Mouse (Mus musculus) intestine, embryonic 16.5 days (tissue): ENCODE measurements around the gene Sytl2. TPM values are rescaled to one million over a fixed set of nuclear protein-coding genes. Genes with fewer than 3 reads are reported as not detected.

Source experiments
- ATAC-seq: fragments of 200-750 bp; cut with Nextera tagmentation; 2 replicates; pipeline ENCODE4 v1.8.0; 2017; ENCODE audit warnings: moderate TSS enrichment, moderate library complexity
- H3K27ac ChIP-seq: fragments of 300-500 bp; sonication (generic); 2 replicates; pipeline ENCODE4 v1.5.1; 2014; ENCODE audit warnings: mild to moderate bottlenecking, low read length
- H3K27me3 ChIP-seq: fragments of 300-500 bp; sonication (generic); replicated peaks from 2 replicates; pipeline ENCODE4 v1.6.1; 2014; ENCODE audit warnings: low read length, control low read depth, mixed read lengths; ENCODE audit not compliant: control insufficient read depth, insufficient read depth
- H3K36me3 ChIP-seq: fragments of 300-500 bp; sonication (generic); 2 replicates; pipeline ENCODE4 v1.6.1; 2014; ENCODE audit warnings: low read length, control low read depth; ENCODE audit not compliant: control insufficient read depth, insufficient read depth
- H3K4me1 ChIP-seq: fragments of 300-500 bp; sonication (generic); 2 replicates; pipeline ENCODE4 v1.6.1; 2014; ENCODE audit warnings: low read length, control low read depth, mixed read lengths; ENCODE audit not compliant: control insufficient read depth, insufficient read depth
- H3K4me2 ChIP-seq: fragments of 300-500 bp; sonication (generic); 2 replicates; pipeline ENCODE4 v1.6.1; 2014; ENCODE audit warnings: low read depth, low read length, control low read depth
- H3K4me3 ChIP-seq: fragments of 300-500 bp; sonication (generic); 2 replicates; pipeline ENCODE4 v1.5.1; 2014; ENCODE audit warnings: mild to moderate bottlenecking, low read length
- H3K9ac ChIP-seq: fragments of 300-500 bp; sonication (generic); 2 replicates; pipeline ENCODE4 v1.6.1; 2014; ENCODE audit warnings: low read depth, low read length
- H3K9me3 ChIP-seq: fragments of 300-500 bp; sonication (generic); 2 replicates; pipeline ENCODE4 v1.6.1; 2016; ENCODE audit warnings: low read length, control low read depth; ENCODE audit not compliant: control insufficient read depth
- WGBS: fragments of 180-500 bp; shearing (Covaris S2); extraction: QIAGEN DNeasy Blood & Tissue Kit; methylation state at CpG from one replicate; pipeline ENCODE4 v1.1.7; 2014; 5-methylcytosine and 5-hydroxymethylcytosine counted together
- polyA plus RNA-seq: library from polyadenylated mRNA; unstranded; fragments of >200 nt; fragmentation: Nextera tagmentation; extraction: Ambion mirVana; gene quantifications from 2 replicates; pipeline ENCODE4 v1.2.1, GENCODE M21; 2015

The Sytl2 gene
- 8.9 and 9.4 TPM in 2 replicates for polyA plus RNA-seq

- H3K4me1 ChIP-seq, result 0 out of 2 replicates have a peak, but pooled peaks cover 6% of the 10 kb centered on the region
- no peaks in the 10 kb centered on the region for H3K36me3 ChIP-seq
- ATAC-seq, result peak; percentile 95
- H3K27ac ChIP-seq, result no peak within 1 kb of the TSS
- H3K4me3 ChIP-seq, result peak within 1 kb of the TSS; percentile 66
- no peaks in the 10 kb centered on the region for H3K9me3 ChIP-seq
- H3K9ac ChIP-seq, result peak within 1 kb of the TSS; percentile 68
- 2% methylated on average over 42 of the region's 43 CpGs for WGBS
- peak within 1 kb of the TSS; percentile 98 for H3K4me2 ChIP-seq
- H3K27me3 ChIP-seq, result 0 out of 2 replicates have a peak, but pooled peaks cover 4% of the 10 kb centered on the region
Measured at GRCm38 (mm10) chr7:90301942-90302646, at the start of gene Sytl2. Gene Sytl2, plus strand, starts transcription at chr7:90302252.

DNA sequence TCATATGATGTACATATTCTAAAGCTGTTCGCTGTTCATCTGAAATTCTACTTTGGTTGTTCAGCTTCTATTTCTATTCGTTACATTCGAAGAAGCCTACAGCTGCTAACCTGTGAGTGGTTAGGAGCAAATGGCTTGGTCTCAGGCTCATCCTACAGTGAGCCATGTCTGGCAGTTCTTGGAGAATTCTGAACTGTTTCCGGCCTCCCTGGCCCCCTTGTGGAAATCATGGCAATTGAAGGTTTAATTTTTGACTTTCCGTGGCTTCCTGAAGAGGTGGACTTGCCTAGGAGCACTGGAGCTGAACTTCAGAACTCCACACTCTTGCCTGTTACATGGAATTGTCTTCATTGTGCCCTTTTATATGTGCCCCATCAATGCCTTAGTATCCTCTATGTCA lies 49.1 kb upstream of the Sytl2 start:
- no peaks in the 10 kb centered on the region for H3K27me3 ChIP-seq
- H3K9me3 ChIP-seq, result no peaks in the 10 kb centered on the region
- H3K4me2 ChIP-seq, result no peak overlapping the region
- no peak for ATAC-seq
- no peak overlapping the region for H3K4me3 ChIP-seq
- no peaks in the 10 kb centered on the region for H3K4me1 ChIP-seq
- no peak overlapping the region for H3K9ac ChIP-seq
- WGBS, result 73% methylated on average over 5 of the region's 5 CpGs
- no peaks in the 10 kb centered on the region for H3K36me3 ChIP-seq
- H3K27ac ChIP-seq, result no peak overlapping the region

DNA sequence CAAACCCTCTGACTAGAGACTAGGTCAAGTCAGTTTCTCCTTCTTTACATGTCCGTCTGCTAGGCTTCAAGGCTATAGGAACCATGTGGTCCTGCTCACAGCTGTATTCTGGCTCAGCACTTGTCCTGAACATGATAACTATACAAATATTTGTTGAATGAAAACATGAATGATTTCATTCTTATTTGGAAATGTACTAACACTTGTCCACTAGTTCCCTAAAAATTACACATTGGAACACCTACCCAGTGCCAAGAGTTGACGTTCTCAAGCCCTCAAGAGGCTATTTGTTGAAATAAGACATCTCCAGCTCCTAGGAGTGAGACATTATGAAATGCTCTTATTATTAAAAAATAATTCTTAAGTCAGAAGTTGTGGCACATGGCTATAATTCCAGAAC lies 43.4 kb upstream of the Sytl2 start:
- H3K27me3 ChIP-seq, result no peaks in the 10 kb centered on the region
- no peaks in the 10 kb centered on the region for H3K4me1 ChIP-seq
- H3K4me3 ChIP-seq, result no peak overlapping the region
- H3K4me2 ChIP-seq, result no peak overlapping the region
- H3K27ac ChIP-seq, result no peak overlapping the region
- H3K9me3 ChIP-seq, result no peaks in the 10 kb centered on the region
- WGBS, result 76% methylated on average over 2 of the region's 2 CpGs
- H3K36me3 ChIP-seq, result no peaks in the 10 kb centered on the region
- no peak overlapping the region for H3K9ac ChIP-seq
- no peak for ATAC-seq

DNA sequence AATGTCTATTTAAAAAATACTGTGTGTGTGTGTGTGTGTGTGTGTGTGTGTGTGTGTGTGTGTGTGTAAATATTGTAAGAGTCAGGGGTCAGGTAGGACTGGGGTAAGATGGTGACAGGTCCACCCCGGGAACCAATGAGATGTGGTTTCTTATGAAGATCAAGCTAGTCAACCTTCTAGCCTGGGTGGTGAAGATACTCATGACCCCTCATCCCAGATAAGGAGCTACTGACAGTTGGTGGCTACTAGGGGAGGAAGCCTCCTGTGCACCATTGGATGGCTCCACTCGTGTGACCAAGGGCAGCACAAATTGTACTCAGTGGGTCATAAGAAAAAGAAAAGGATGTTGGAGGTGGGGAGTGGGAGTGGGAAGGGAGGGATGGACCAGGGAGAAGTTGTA lies 42.2 kb upstream of the Sytl2 start:
- Histone ChIP-seq H3K4me3 (no peak overlapping the region), H3K27ac (no peak overlapping the region), H3K4me1 (no peaks in the 10 kb centered on the region), H3K9me3 (no peaks in the 10 kb centered on the region), H3K4me2 (no peak overlapping the region), H3K27me3 (no peaks in the 10 kb centered on the region), H3K36me3 (no peaks in the 10 kb centered on the region), H3K9ac (no peak overlapping the region)
- WGBS, result 87% methylated on average over 2 of the region's 2 CpGs
- ATAC-seq, result no peak

- H3K4me2 ChIP-seq, result no peak overlapping the region
- no peak overlapping the region for H3K27ac ChIP-seq
- H3K36me3 ChIP-seq, result no peaks in the 10 kb centered on the region
- H3K9ac ChIP-seq, result no peak overlapping the region
- no peaks in the 10 kb centered on the region for H3K9me3 ChIP-seq
- ATAC-seq, result no peak
- H3K4me3 ChIP-seq, result no peak overlapping the region
- H3K4me1 ChIP-seq, result no peaks in the 10 kb centered on the region
- WGBS, result 39% methylated on average over 7 of the region's 7 CpGs
- H3K27me3 ChIP-seq, result no peaks in the 10 kb centered on the region
Measured at GRCm38 (mm10) chr7:90261902-90262599, 40.0 kb upstream of the Sytl2 start.

DNA sequence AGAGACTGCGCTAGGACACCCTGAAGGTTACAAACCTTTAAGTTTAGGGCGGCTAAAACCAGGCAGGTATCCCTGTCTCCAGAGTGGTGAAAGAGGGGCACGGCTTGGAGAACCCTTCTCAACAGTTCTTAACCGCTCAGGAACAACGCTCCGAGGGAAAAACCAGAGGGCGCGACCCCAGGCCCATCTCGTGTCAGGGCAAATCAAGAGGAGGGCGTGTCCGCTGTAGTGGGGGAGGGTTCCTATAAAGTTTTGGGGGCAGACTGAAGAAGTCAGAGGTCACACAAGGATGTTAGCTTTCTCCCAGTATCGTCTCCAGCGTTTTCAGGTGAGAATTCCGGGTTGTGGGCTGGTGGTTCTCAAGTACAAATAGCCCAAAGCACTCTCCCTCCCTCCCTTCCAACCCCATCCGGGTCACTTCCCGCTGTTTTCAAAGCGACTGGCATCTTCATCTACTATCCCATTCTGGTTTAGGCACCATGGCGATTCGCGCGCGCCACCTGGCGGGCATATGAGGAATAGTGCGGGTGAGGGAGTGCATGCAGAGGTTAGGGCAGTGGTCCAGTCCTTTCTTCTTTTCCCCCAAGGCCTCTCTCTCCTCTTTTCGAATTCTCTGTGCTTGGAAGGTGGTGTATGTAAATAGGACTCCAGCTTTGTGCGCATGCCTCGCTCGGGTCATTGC lies 36.6 kb upstream of the Sytl2 start, which contains the start of gene Ccdc83:
Gene Ccdc83, minus strand, starts transcription at position 489 of the 682 bp plus-strand sequence.
- peak; percentile 82 for ATAC-seq
- Histone ChIP-seq H3K27ac (no peak within 1 kb of the TSS), H3K4me2 (peak within 1 kb of the TSS; percentile 48), H3K9me3 (no peaks in the 10 kb centered on the region), H3K4me3 (peak within 1 kb of the TSS; percentile 17), H3K36me3 (no peaks in the 10 kb centered on the region), H3K4me1 (no peaks in the 10 kb centered on the region), H3K9ac (no peak within 1 kb of the TSS), H3K27me3 (no peaks in the 10 kb centered on the region)
- 6% methylated on average over 28 of the region's 28 CpGs for WGBS

GRCm38 (mm10) chr7:90270141-90270540 lies 31.9 kb upstream of the Sytl2 start:
- no peak overlapping the region for H3K4me2 ChIP-seq
- WGBS, result 76% methylated on average over 3 of the region's 3 CpGs
- no peak overlapping the region for H3K27ac ChIP-seq
- H3K4me1 ChIP-seq, result no peaks in the 10 kb centered on the region
- H3K9ac ChIP-seq, result no peak overlapping the region
- no peaks in the 10 kb centered on the region for H3K36me3 ChIP-seq
- H3K9me3 ChIP-seq, result no peaks in the 10 kb centered on the region
- no peak for ATAC-seq
- H3K27me3 ChIP-seq, result no peaks in the 10 kb centered on the region
- H3K4me3 ChIP-seq, result no peak overlapping the region

DNA sequence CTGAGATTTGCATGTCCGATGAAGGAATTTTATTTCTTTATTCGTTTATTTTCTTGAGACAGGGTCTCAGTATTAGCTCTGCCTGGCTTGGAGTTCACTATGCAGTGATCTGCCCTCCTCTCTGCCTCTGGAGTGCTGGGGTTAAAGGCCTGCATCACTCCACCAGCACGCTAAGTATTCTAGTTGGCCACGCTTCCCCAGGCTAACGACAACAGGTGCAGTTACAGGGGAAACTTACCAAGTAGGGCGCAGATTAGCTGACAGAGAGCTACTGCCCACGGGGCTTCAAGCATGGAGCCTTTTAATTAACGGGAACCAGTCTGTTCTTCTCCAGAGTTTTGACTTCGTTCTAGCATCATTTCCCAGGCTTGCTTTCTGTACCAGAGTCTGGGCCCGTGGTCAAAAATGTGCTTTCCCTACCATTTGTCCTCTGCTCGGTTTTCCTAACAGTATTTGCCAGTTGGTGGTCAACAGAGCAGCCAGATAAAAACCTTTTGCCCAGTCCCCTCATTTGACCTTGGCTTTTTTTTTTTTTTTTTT lies 27.4 kb upstream of the Sytl2 start:
- Histone ChIP-seq H3K36me3 (no peaks in the 10 kb centered on the region), H3K9ac (no peak overlapping the region), H3K27me3 (no peaks in the 10 kb centered on the region), H3K9me3 (no peaks in the 10 kb centered on the region), H3K27ac (no peak overlapping the region), H3K4me1 (no peaks in the 10 kb centered on the region), H3K4me3 (no peak overlapping the region), H3K4me2 (no peak overlapping the region)
- no peak for ATAC-seq
- WGBS, result 66% methylated on average over 11 of the region's 11 CpGs

DNA sequence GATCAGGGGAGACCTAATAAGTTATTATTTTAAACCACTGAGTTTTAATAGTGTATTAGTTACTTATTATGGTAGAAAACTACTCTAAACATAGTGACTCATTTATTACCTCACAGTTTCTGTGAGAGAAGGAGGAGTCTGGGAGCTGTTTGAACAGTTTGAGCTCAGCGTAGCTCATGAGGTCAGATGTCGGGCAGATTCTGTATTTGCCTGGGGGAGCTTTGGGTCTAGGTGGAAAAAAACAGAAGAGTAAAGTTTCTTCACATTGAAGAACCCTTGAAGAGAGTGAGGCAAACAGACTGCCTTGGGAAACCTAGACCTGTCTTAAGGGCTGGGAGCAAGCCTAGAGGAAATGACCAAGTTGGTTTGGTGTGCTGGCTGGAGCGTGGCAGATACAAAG lies 24.8 kb upstream of the Sytl2 start:
- no peaks in the 10 kb centered on the region for H3K9me3 ChIP-seq
- WGBS, result 59% methylated on average over 3 of the region's 3 CpGs
- H3K4me2 ChIP-seq, result no peak overlapping the region
- H3K4me3 ChIP-seq, result no peak overlapping the region
- H3K36me3 ChIP-seq, result no peaks in the 10 kb centered on the region
- no peaks in the 10 kb centered on the region for H3K4me1 ChIP-seq
- H3K9ac ChIP-seq, result no peak overlapping the region
- ATAC-seq, result no peak; the same call in 1 of the 2 replicates
- H3K27ac ChIP-seq, result no peak overlapping the region
- H3K27me3 ChIP-seq, result no peaks in the 10 kb centered on the region
